Mouse (Mus musculus): Measurements from ENCODE around the gene Letmd1.

GRCm38 (mm10) chr15:100470037-100470436, 1.2 kb downstream of the Letmd1 start:
- TF ChIP-seq FLI1 (IDR thresholded peaks at IDR 0.05; ENCODE audit: low read length) (no peak), GATA1 (IDR thresholded peaks at IDR 0.05; ENCODE audit: borderline replicate concordance, low read length) (no peak)

Data from megakaryocyte, embryonic 14.5 days (primary cell).